Mouse (Mus musculus): ENCODE results near the gene Cdk5rap3.

- TF ChIP-seq CTCF (IDR thresholded peaks at IDR 0.05; ENCODE audit: insufficient read depth, low read length), result no peak
- no peak for TF ChIP-seq POLR2A (IDR thresholded peaks at IDR 0.05; ENCODE audit: borderline replicate concordance, extremely low read depth, low read depth, low read length)
These were observed 3.6 kb downstream of the Cdk5rap3 start for GRCm38 (mm10) chr11:96912682-96913081.
